Mouse (Mus musculus) T-helper 1 cell (primary cell): ENCODE measurements at regions not wholly inside any gene's neighbourhood (a gene's known extent, or its start where the extent isn't known, plus 50 kb on each side); places are given as distances from the start of the nearest gene placed in this dataset.

Experiments
- in situ Hi-C: fragments of 300-600 bp; cut with MboI, MseI; formaldehyde crosslinking; loops from one replicate; pipeline ENCODE4 v1.15.1; 2025; ENCODE audit warnings: high pct_unique_total_duplicates

- in situ Hi-C loops: no loop called here
These were observed 355.2 kb upstream of the Robo1 start for GRCm38 (mm10) chr16:71952879-71953406.

DNA sequence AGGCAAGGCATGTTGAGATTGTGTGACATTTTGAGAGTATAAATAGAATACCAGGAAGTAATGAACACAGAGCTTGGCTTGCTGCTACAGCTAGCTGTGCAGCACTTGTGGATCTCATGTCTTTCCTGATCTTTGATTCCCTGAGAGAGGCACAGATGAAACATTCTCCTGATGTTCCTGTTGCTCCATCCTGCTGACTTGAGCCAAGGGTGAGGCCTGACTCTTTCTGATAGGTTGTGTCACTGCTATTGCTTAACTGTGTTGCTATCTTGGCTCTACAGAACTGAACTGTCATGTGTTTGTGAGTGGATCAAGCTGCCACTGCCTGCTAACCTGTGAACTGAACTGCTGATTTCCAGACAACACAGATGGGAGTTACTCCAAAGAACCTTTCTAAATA, 344.5 kb upstream of the Robo1 start:
- in situ Hi-C loops: no loop called here

- in situ Hi-C loops: no loop called here
These were observed 334.3 kb upstream of the Robo1 start for GRCm38 (mm10) chr16:71973811-71974210.

GRCm38 (mm10) chr16:71997634-71998278, 310.4 kb upstream of the Robo1 start:
- in situ Hi-C loops: no loop called here

GRCm38 (mm10) chr16:72027404-72028215, 280.5 kb upstream of the Robo1 start:
- in situ Hi-C loops: no loop called here

GRCm38 (mm10) chr16:72028216-72028610, 279.9 kb upstream of the Robo1 start:
- in situ Hi-C loops: no loop called here

GRCm38 (mm10) chr16:72028798-72029197, 279.3 kb upstream of the Robo1 start:
- in situ Hi-C loops: no loop called here

- in situ Hi-C loops: no loop called here
These were observed 278.8 kb upstream of the Robo1 start for GRCm38 (mm10) chr16:72029273-72029672.

GRCm38 (mm10) chr16:72068254-72068653, 239.9 kb upstream of the Robo1 start:
- in situ Hi-C loops: loop anchor here (10.0 kb wide), 1 partner anchor 733 kb away; no protein-coding TSS in a partner anchor

- in situ Hi-C loops: loop anchor here (10.0 kb wide), 1 partner anchor 735 kb away; no protein-coding TSS in a partner anchor
These were observed 238.5 kb upstream of the Robo1 start for GRCm38 (mm10) chr16:72069581-72069980.

- in situ Hi-C loops: no loop called here
These were observed 236.2 kb upstream of the Robo1 start for GRCm38 (mm10) chr16:72071756-72072471.

DNA sequence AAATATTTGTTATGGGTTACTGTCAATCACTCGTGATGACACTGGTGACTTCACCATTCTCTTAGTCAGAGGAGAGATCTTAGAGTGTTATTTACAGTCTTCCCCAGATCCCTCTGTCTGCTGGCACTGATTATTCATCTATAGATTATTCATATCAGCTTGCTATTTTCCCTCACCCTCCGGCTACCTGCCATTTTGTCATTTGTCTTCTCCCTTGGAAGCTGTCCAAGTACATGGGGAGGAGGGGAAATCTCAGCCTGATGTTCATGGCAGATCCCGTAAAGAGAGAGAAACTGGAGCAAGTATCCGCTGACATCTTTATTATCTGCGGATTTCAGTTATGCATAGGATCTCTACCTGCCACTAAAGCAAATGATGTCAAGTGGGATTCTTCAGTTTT, 222.9 kb upstream of the Robo1 start:
- in situ Hi-C loops: no loop called here

DNA sequence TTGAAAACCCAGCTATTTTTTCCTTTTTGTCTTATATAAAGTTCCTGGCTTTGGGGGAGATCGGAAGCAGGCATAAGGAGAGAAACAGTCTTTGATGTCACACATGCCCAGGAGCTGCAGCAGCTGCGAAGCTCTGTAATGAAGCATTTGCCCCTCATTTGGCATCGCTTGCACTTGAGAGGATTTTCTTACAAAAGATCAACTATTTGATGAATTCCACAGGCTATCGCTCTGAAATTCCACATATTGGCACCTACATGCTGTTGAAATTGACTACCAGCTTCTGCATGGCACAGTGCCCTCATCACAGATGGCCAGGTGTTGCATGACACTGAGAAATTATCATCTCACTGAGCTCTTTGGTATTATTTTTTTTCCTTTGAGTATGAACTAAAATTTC, 220.1 kb upstream of the Robo1 start:
- in situ Hi-C loops: no loop called here

DNA sequence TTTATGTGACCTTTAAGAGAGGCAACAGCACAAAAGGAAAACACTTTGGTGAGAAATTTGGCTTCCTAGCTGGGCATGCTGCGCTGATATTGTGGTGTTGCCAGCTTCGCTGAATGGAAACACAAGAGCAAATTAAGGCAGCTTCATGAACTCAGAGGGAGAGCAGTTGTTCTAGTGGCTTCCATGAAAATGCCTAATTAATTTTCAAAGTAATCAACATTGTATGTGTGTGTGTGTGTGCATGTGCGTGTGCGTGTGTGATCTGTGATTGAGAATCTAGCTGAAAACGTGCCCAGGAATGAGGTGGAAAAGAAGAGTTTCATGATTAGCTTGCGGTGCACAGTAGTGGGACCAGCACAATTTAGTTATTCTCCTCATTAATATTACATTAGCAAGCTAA, 219.2 kb upstream of the Robo1 start:
- in situ Hi-C loops: no loop called here
